Mouse (Mus musculus): ENCODE measurements around the gene Cttn. TPM values are rescaled to one million over a fixed set of nuclear protein-coding genes. Genes with fewer than 3 reads are reported as not detected.

Gene Cttn
- total and polyA plus RNA-seq, 3 experiments: 0.55 TPM; not detected in 2

- dilution Hi-C loops (cut with MboI; ENCODE audit: extremely low pct_ligation_motif_present, extremely low pct_unique_long_range_greater_than_20kb, low sequenced_read_pairs) (no loop called here), in situ Hi-C loops (cut with MboI; ENCODE audit: low pct_ligation_motif_present, low pct_unique_long_range_greater_than_20kb, low sequenced_read_pairs) (loop anchor here (25.0 kb wide), 1 partner anchor 346 kb away; no protein-coding TSS in a partner anchor)
- Histone ChIP-seq H3K27me3 (replicated peaks) (peaks cover 77% of the 10 kb centered on the region), H3K79me2 (replicated peaks; ENCODE audit: control insufficient read depth, extremely low read depth, insufficient read depth, poor library complexity, severe bottlenecking) (no peaks in the 10 kb centered on the region), H3K9ac (ENCODE audit: insufficient read depth, low read depth) (no peak overlapping the region), H3K36me3 (replicated peaks in 1 of 2; ENCODE audit: control insufficient read depth in 1 of 2, insufficient read depth in 1 of 2, low read length in 1 of 2) (no peaks in the 10 kb centered on the region), H3K4me1 (ENCODE audit: control insufficient read depth in 1 of 2, insufficient read depth in 2 of 2) (no peaks in the 10 kb centered on the region), H3K4me2 (ENCODE audit: insufficient read depth, low read depth, poor library complexity, severe bottlenecking) (no peak overlapping the region), H3K27ac (ENCODE audit: insufficient read depth, low read depth) (no peak overlapping the region), H3K4me3 (replicated peaks in 1 of 3; ENCODE audit: low read depth in 2 of 3, low read length in 2 of 3, poor library complexity in 1 of 3) (no peak overlapping the region), H3K9me3 (replicated peaks; ENCODE audit: low read length) (peaks cover 6% of the 10 kb centered on the region)
- no peak for TF ChIP-seq TBP (conservative IDR thresholded peaks at IDR 0.05; ENCODE audit: low read depth, low read length)
- no peak for TF ChIP-seq PAX5 (IDR thresholded peaks at IDR 0.05; ENCODE audit: low read length)
- no peak for TF ChIP-seq CTCF (conservative IDR thresholded peaks at IDR 0.05 in 1 of 2, IDR thresholded peaks at IDR 0.05 in 1 of 2; ENCODE audit: low read depth in 2 of 2, low read length in 2 of 2)
- TF ChIP-seq HCFC1 (IDR thresholded peaks at IDR 0.05; ENCODE audit: low read depth, low read length): no peak
- TF ChIP-seq EP300 (IDR thresholded peaks at IDR 0.05; ENCODE audit: low read length): no peak
- no peak for TF ChIP-seq ZMIZ1 (IDR thresholded peaks at IDR 0.05; ENCODE audit: low read depth, low read length)
- DNase-seq (ENCODE audit: extremely low read depth): no peak
These were observed 37.9 kb downstream of the Cttn start for GRCm38 (mm10) chr7:144432920-144433319.

GRCm38 (mm10) chr7:144427460-144427859 is 43.3 kb downstream of the Cttn start:
- Histone ChIP-seq H3K4me1 (ENCODE audit: control insufficient read depth in 1 of 2, insufficient read depth in 2 of 2) (no peaks in the 10 kb centered on the region), H3K4me2 (ENCODE audit: insufficient read depth, low read depth, poor library complexity, severe bottlenecking) (no peak overlapping the region), H3K79me2 (replicated peaks; ENCODE audit: control insufficient read depth, extremely low read depth, insufficient read depth, poor library complexity, severe bottlenecking) (no peaks in the 10 kb centered on the region), H3K27ac (ENCODE audit: insufficient read depth, low read depth) (no peak overlapping the region), H3K9ac (ENCODE audit: insufficient read depth, low read depth) (no peak overlapping the region), H3K36me3 (replicated peaks in 1 of 2; ENCODE audit: control insufficient read depth in 1 of 2, insufficient read depth in 1 of 2, low read length in 1 of 2) (no peaks in the 10 kb centered on the region), H3K4me3 (replicated peaks in 1 of 3; ENCODE audit: low read depth in 2 of 3, low read length in 2 of 3, poor library complexity in 1 of 3) (no peak overlapping the region), H3K27me3 (replicated peaks) (peaks cover 82% of the 10 kb centered on the region), H3K9me3 (replicated peaks; ENCODE audit: low read length) (peaks cover 6% of the 10 kb centered on the region)
- dilution Hi-C loops (cut with MboI; ENCODE audit: extremely low pct_ligation_motif_present, extremely low pct_unique_long_range_greater_than_20kb, low sequenced_read_pairs): no loop called here
- in situ Hi-C loops (cut with MboI; ENCODE audit: low pct_ligation_motif_present, low pct_unique_long_range_greater_than_20kb, low sequenced_read_pairs): loop anchor here (10.0 to 25.0 kb wide), 2 partner anchors 213 to 340 kb away; no protein-coding TSS in a partner anchor
- peak; percentile 12 for DNase-seq (ENCODE audit: extremely low read depth)
- no peak for TF ChIP-seq PAX5 (IDR thresholded peaks at IDR 0.05; ENCODE audit: low read length)
- TF ChIP-seq JUND (conservative IDR thresholded peaks at IDR 0.05; ENCODE audit: low read depth, low read length): no peak
- TF ChIP-seq SMC3 (IDR thresholded peaks at IDR 0.05; ENCODE audit: low read depth, low read length): peak; percentile 30
- TF ChIP-seq ZC3H11A (IDR thresholded peaks at IDR 0.05; ENCODE audit: low read depth, low read length): no peak
- no peak for TF ChIP-seq HCFC1 (IDR thresholded peaks at IDR 0.05; ENCODE audit: low read depth, low read length)
- TF ChIP-seq UBTF (IDR thresholded peaks at IDR 0.05; ENCODE audit: low read depth, low read length): no peak
- TF ChIP-seq TBP (conservative IDR thresholded peaks at IDR 0.05; ENCODE audit: low read depth, low read length): no peak
- TF ChIP-seq CTCF (conservative IDR thresholded peaks at IDR 0.05 in 1 of 2, IDR thresholded peaks at IDR 0.05 in 1 of 2; ENCODE audit: low read depth in 2 of 2, low read length in 2 of 2): peak in 1 of 2 experiments; percentile 62; a peak in 2 of 4 replicates

- Histone ChIP-seq H3K9ac (ENCODE audit: insufficient read depth, low read depth) (no peak overlapping the region), H3K27ac (ENCODE audit: insufficient read depth, low read depth) (no peak overlapping the region), H3K4me2 (ENCODE audit: insufficient read depth, low read depth, poor library complexity, severe bottlenecking) (no peak overlapping the region), H3K4me3 (replicated peaks in 1 of 3; ENCODE audit: low read depth in 2 of 3, low read length in 2 of 3, poor library complexity in 1 of 3) (no peak overlapping the region), H3K27me3 (replicated peaks) (peaks cover 82% of the 10 kb centered on the region), H3K9me3 (replicated peaks; ENCODE audit: low read length) (peaks cover 6% of the 10 kb centered on the region), H3K36me3 (replicated peaks in 1 of 2; ENCODE audit: control insufficient read depth in 1 of 2, insufficient read depth in 1 of 2, low read length in 1 of 2) (no peaks in the 10 kb centered on the region), H3K4me1 (ENCODE audit: control insufficient read depth in 1 of 2, insufficient read depth in 2 of 2) (no peaks in the 10 kb centered on the region), H3K79me2 (replicated peaks; ENCODE audit: control insufficient read depth, extremely low read depth, insufficient read depth, poor library complexity, severe bottlenecking) (no peaks in the 10 kb centered on the region)
- TF ChIP-seq ZC3H11A (IDR thresholded peaks at IDR 0.05; ENCODE audit: low read depth, low read length) (no peak), ZKSCAN1 (IDR thresholded peaks at IDR 0.05; ENCODE audit: borderline replicate concordance, low read depth, low read length) (no peak), MXI1 (IDR thresholded peaks at IDR 0.05; ENCODE audit: low read depth, low read length) (no peak), CTCF (conservative IDR thresholded peaks at IDR 0.05 in 1 of 2, IDR thresholded peaks at IDR 0.05 in 1 of 2; ENCODE audit: low read depth in 2 of 2, low read length in 2 of 2) (no peak), POLR2AphosphoS2 (IDR thresholded peaks at IDR 0.05; ENCODE audit: low read depth, low read length) (no peak), PAX5 (IDR thresholded peaks at IDR 0.05; ENCODE audit: low read length) (no peak), ZMIZ1 (IDR thresholded peaks at IDR 0.05; ENCODE audit: low read depth, low read length) (no peak), EP300 (IDR thresholded peaks at IDR 0.05; ENCODE audit: low read length) (no peak), E2F4 (IDR thresholded peaks at IDR 0.05; ENCODE audit: insufficient replicate concordance, low read depth, low read length) (no peak), MAX (IDR thresholded peaks at IDR 0.05; ENCODE audit: low read length) (no peak), USF1 (IDR thresholded peaks at IDR 0.05; ENCODE audit: low read depth, low read length) (no peak), CHD1 (IDR thresholded peaks at IDR 0.05; ENCODE audit: low read depth, low read length) (no peak), MAFK (IDR thresholded peaks at IDR 0.05; ENCODE audit: insufficient replicate concordance, low read length) (no peak), JUND (conservative IDR thresholded peaks at IDR 0.05; ENCODE audit: low read depth, low read length) (no peak), NELFE (IDR thresholded peaks at IDR 0.05; ENCODE audit: low read depth, low read length) (no peak), ETS1 (conservative IDR thresholded peaks at IDR 0.05; ENCODE audit: low read depth, low read length) (no peak)
- no peak for DNase-seq (ENCODE audit: extremely low read depth)
- in situ Hi-C loops (cut with MboI; ENCODE audit: low pct_ligation_motif_present, low pct_unique_long_range_greater_than_20kb, low sequenced_read_pairs): loop anchor here (10.0 to 25.0 kb wide), 2 partner anchors 212 to 339 kb away; no protein-coding TSS in a partner anchor
- dilution Hi-C loops (cut with MboI; ENCODE audit: extremely low pct_ligation_motif_present, extremely low pct_unique_long_range_greater_than_20kb, low sequenced_read_pairs): no loop called here
These were observed 44.2 kb downstream of the Cttn start for GRCm38 (mm10) chr7:144426594-144426993.

Measured in CH12.LX (cell line).